Mouse (Mus musculus) MN1 (cell line): ENCODE data around the gene Spats2.
A peak's percentile ranks its signal among the peaks of the same experiment; 100 is the strongest.
"Not testable (repeated sequence)": the region's sequence is repeated elsewhere in the genome, so short reads cannot be mapped to it uniquely, and the experiment has no call there.

Source experiments
- DNase-seq: peaks from one replicate; pipeline ENCODE4 v3.0.0-alpha.2; 2016; ENCODE audit warnings: low spot score

Gene Spats2

GRCm38 (mm10) chr15:99125711-99126080 lies at the start of gene Spats2:
Spats2 (plus strand) TSS chr15:99125916.
- DNase-seq = no peak

- DNase-seq = not testable (repeated sequence)
Measured at GRCm38 (mm10) chr15:99076011-99076410, 49.7 kb upstream of the Spats2 start.

DNA sequence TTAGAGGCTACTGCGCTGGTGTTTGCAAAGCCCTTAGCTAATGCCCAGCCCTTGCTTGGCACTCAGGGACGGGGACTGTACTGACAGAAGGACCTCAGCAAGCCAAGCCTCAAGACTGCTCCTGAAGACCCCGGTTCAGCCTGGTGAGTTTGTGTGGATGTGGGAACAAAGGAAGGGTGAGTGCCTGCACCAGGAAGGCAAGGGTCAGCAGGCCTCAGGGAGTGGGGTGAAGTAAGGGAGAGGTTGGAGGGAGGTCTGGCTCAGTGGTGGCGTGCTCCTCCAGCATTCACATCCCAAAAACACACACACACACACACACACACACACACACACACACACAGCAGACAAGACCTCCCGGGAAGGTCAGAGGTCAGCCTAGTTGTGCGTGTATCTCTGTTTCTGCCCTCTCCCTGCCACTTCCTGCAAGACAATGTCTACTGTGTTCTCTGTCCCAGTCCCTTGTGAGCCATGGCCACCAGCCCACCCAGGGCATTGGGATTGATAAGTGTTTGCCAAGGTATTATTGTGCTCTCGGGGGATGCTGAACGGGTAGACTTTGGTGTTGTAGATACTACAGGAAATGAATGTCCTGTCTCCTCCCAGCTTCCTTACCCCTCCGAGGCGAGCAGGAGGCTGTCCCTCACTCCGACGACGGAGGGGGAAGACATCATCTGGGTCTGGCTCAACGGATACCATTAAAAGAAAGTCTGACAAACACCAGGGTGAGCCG lies 47.4 kb upstream of the Spats2 start:
- DNase-seq = no peak

GRCm38 (mm10) chr15:99079804-99080203 lies 45.9 kb upstream of the Spats2 start:
- peak; percentile 60 for DNase-seq

DNA sequence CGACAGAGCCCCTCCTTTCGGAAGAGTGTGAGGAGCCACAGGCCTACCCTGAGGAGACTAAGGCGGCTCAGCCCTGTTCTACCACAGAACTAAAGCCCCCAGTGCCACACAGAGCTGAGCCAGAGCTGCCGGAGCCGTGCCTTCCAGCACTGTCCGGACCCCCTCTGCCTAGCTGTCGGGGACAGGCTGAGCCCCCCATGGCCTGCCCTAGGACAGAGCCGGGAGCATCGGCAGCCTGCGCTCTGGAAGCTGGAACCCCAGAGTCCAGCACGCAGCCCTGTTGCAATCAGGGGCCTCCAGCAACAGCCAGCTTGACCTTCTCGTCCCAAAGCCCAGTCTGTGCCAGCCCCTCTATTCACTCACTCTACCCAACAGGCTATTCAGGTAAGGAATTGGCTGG lies 43.4 kb upstream of the Spats2 start:
- no peak for DNase-seq

DNA sequence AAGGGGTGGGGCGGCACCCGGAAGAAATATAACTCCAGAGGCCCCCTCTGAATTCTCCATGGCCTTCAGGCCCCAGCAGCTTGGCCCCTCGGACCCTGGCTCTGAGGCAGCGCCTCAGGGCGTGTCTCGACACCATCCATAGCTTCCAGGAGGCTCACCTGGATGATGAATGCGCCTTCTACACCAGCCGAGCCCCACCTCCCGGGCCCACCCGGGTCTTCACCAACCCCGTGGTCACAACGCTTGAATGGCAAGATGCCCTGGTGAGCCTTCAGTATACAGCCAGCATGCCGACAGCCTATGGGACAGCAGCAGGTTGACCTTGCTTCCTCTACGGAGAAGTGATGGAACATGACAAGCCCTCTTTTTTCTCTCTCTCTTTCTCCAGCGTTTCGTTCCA lies 42.9 kb upstream of the Spats2 start:
- no peak for DNase-seq

DNA sequence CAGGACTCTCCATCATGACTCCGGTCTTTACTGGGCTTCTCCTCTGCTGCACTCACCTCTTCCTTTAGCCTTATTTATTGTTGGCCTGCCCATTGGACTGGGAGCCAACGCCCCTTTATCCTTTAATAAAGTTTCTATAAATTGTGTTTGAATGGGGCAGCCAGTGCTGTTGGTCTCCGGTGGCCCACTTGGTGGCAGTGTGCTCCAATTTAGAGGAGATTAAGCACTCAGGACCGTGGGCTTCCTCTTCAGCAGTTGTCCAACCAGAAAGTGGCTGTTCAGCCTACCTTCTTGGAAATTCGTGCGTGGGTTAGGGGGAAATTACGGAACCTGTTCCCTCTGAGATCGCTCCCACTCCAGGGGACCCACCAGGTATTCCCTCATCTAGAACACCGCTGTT lies 42.5 kb upstream of the Spats2 start:
- DNase-seq = peak; percentile 81

- DNase-seq = no peak
Measured at GRCm38 (mm10) chr15:99083867-99084557, 41.7 kb upstream of the Spats2 start.

GRCm38 (mm10) chr15:99084618-99085017 lies 41.1 kb upstream of the Spats2 start:
- DNase-seq = no peak

DNA sequence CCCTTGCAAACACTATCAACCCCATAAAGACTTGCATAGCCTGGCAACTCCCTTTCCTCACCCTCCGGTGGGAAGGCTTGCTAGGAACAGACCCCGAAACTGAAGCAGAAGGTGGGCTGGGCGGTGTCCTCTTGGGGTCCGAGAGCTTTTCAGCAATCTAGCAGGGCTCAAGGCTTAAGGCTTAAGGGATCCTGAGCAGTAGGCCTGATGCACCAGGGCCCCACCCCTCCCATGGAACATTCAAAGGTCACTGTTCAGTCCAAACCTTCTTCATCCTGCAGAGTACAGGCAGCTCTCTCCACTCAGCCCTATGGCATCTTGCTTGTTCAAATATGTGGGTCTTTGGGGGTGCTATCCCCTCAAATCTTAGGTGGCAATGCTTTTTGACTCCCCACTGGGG lies 39.7 kb upstream of the Spats2 start:
- no peak for DNase-seq

DNA sequence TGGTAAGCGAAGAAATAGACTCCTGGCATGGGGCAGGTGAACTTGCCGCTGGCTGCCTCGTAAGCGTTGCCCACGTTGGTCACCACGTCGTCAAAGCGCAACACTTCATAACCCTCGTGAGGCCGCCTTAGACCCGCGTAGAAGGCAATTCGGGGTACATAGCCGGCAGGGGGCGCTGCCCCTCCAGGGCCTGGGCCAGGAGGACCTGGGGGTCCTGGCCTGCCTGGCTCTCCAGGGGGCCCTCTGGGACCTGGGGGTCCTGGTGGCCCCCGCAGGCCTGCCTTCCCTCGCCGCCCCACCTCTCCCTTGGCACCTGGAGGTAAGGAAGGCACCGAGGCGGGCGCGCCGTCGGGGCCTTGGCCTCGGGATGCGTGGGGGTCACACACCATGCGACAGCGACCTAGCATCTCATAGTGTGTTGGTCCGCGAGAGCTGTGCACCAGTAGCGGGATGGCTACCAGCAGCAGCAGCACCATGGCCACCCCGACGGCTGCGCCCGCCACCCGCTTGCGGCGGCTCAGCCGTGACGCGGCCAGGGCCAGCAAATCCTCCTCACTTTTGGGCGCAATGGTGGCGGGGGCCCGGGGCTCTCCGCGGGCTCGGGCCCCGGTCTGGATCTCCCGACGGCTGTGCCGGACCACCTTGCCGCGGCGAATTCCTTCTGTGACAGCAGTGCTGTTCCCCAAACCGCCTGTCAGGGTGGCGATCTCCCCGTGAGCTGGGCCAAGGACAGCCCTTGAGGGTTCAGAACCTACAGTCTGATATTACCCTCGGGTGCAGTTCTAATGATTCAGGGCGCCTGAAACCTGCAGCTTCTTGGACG lies 38.3 kb upstream of the Spats2 start, which contains the start of gene C1ql4:
Gene C1ql4, minus strand, starts transcription at position 565 of the 823 bp plus-strand sequence.
- DNase-seq = no peak

GRCm38 (mm10) chr15:99088292-99088691 lies 37.4 kb upstream of the Spats2 start:
- DNase-seq = peak; percentile 93

DNA sequence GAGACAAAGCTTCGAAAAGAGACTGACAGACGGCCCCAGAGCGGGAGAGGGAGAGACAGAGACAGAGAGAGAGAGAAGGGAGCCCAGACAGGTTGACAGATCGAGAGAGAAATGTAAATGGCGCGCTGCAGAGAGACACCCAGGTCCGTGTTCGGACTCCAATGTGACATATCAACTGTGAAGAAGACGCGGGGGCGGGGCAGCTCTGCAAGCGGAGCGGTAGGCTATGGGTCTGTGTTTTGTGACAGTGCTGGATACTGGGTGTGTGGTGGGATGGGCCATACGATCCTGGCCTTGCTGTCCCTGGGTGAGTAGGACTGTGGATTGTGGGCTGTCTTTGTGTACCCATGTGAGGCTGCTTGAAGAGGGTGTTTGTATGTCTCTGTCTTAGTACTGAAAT lies 36.6 kb upstream of the Spats2 start:
- peak; percentile 73 for DNase-seq

GRCm38 (mm10) chr15:99092870-99093269 lies 32.8 kb upstream of the Spats2 start, which contains the start of gene Dnajc22:
Dnajc22 (plus strand) TSS chr15:99093170.
- DNase-seq = no peak

GRCm38 (mm10) chr15:99093291-99094258 lies 32.1 kb upstream of the Spats2 start:
- DNase-seq = peak; percentile 82

- DNase-seq = peak; percentile 48
Measured at GRCm38 (mm10) chr15:99094631-99095270, 31.0 kb upstream of the Spats2 start.

DNA sequence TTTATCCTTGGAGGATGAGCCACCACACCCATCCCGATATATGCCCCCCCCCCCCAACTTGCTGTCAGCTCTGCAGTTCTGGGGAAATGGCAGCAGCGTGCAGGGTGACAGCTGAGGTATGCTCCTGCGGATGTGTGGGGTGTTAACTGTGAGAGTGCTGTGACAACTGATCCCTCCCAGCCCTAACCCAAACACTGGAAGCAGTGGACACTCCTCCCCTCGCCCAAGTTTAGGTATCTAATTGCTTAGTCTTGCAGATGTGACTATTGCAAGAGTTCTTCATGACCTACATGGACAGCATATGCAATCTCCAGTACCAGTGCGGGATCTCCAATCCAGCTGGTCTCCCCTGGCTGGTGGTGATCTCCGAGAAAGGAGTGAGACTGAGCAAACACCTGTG lies 30.4 kb upstream of the Spats2 start:
- no peak for DNase-seq

DNA sequence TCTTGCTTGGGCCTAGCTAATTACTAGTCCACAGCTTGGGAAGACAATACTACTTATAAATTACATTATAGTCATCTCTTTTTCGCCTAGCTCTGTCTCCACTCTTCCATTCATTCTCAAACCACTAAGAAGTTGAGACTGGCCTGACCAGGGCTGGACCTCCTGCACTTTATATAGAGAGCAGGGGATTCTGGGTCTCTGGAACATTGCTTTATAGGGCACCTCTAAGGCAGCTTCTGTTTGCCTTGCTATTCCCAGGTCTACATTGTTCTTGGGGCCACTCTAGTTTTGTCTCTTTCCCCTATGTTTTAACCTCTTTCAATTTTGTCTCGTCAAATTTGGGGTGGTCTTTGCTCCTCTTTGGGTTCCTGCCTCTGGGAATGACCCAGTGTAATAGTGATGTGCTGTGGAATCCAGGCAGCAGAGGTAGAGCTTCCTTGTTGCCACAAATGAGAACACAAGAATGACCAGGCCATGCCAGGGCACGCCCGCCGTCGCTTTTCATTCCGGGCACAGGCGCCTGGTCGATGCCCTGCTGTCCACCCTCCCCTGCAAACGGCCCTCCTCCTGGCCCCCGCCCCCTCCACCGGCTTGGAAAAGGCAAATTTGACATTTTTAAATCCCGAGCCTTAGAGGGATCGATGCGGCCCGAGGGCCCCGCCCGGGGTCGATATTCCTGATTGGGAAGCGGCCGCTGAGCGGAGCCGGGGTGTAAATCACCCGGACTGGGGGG lies 29.5 kb upstream of the Spats2 start:
- DNase-seq = peak; percentile 48

- DNase-seq = peak; percentile 63
Measured at GRCm38 (mm10) chr15:99096831-99097500, 28.8 kb upstream of the Spats2 start.
